Mouse (Mus musculus) brain, embryonic 14.5 days (tissue): ENCODE results near the gene Ribc2.

ENCODE experiments used
- CTCF ChIP-seq: fragments of 200-500 bp; IDR thresholded peaks from 2 replicates; pipeline ENCODE4 v1.5.1; 2012; ENCODE audit warnings: inconsistent platforms, mild to moderate bottlenecking, moderate library complexity, borderline replicate concordance; ENCODE audit not compliant: insufficient read depth, insufficient read length; ENCODE audit errors: extremely low read depth
- POLR2A ChIP-seq: fragments of 200-500 bp; IDR thresholded peaks from 2 replicates; pipeline ENCODE4 v1.6.1; 2012; ENCODE audit warnings: mild to moderate bottlenecking, inconsistent platforms, borderline replicate concordance; ENCODE audit not compliant: poor library complexity, insufficient read depth, insufficient read length, severe bottlenecking; ENCODE audit errors: extremely low read depth

DNA sequence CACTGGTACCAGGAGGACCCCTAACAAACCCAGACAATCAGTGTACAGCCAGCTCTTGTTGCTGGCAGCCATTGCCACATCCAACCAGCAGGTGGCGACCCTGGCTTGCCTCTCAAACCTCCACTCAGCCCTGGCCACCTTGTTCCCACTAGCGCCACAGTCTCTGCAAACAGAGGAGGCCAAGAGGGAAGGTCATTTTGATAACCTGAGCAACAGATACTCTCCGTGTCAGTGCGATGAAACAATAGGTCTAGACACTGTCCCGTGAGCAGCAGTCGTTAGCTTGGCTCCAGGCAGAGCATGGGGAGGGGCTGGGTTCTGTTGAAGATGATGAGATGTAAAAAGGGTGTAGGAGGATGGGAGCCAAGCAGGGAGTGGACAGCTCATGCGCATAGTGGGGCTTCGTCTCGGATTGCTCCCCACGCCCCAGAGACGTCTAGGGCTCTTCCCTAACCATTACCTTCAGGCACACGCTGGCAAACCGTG lies 19.6 kb downstream of the Ribc2 start:
- no peak for TF ChIP-seq POLR2A
- peak; percentile 99 for TF ChIP-seq CTCF
